Mouse (Mus musculus) forebrain, embryonic 10.5 days (tissue): ENCODE data around the gene Nwd1. TPM values are rescaled to one million over a fixed set of nuclear protein-coding genes. Genes with fewer than 3 reads are reported as not detected.

Experiments
- DNase-seq: peaks from one replicate; pipeline ENCODE4 v3.0.0-alpha.2; 2017; ENCODE audit warnings: low spot score; ENCODE audit errors: extremely low spot score
- H3K27ac ChIP-seq: fragments of 300-500 bp; sonication (generic); 2 replicates; pipeline ENCODE4 v1.5.1; 2016; ENCODE audit warnings: mild to moderate bottlenecking
- H3K27me3 ChIP-seq: fragments of 300-500 bp; sonication (generic); 2 replicates; pipeline ENCODE4 v1.6.1; 2016; ENCODE audit warnings: mild to moderate bottlenecking; ENCODE audit not compliant: poor library complexity, severe bottlenecking
- H3K36me3 ChIP-seq: fragments of 300-500 bp; sonication (generic); replicated peaks from 2 replicates; pipeline ENCODE4 v1.6.1; 2016; ENCODE audit warnings: mild to moderate bottlenecking, moderate library complexity
- H3K4me1 ChIP-seq: fragments of 300-500 bp; sonication (generic); 2 replicates; pipeline ENCODE4 v1.6.1; 2016
- H3K4me3 ChIP-seq: fragments of 300-500 bp; sonication (generic); 2 replicates; pipeline ENCODE4 v1.5.1; 2016; ENCODE audit warnings: mild to moderate bottlenecking, moderate library complexity
- H3K9me3 ChIP-seq: fragments of 300-500 bp; sonication (generic); 2 replicates; pipeline ENCODE4 v1.6.1; 2016; ENCODE audit warnings: mild to moderate bottlenecking, moderate library complexity
- WGBS: fragments of 180-500 bp; shearing (Covaris S2); methylation state at CpG from one replicate; pipeline ENCODE4 v1.1.7; 2016; 5-methylcytosine and 5-hydroxymethylcytosine counted together
- polyA plus RNA-seq: library from polyadenylated mRNA; unstranded; fragments of >200 nt; fragmentation: Nextera tagmentation; extraction: Ambion mirVana; gene quantifications from 2 replicates; pipeline ENCODE4 v1.2.1, GENCODE M21; 2016

Gene Nwd1
- polyA plus RNA-seq, 1 experiment from 2014 or later, result 0.07 TPM

- no peaks in the 10 kb centered on the region for H3K9me3 ChIP-seq
- DNase-seq, result peak; percentile 92
- WGBS, result 13% methylated on average over 56 of the region's 56 CpGs
- H3K4me1 ChIP-seq, result peaks cover 9% of the 10 kb centered on the region
- H3K4me3 ChIP-seq, result peak within 1 kb of the TSS; percentile 95
- peaks cover 37% of the 10 kb centered on the region for H3K36me3 ChIP-seq
- peak within 1 kb of the TSS; percentile 95 for H3K27ac ChIP-seq
- no peaks in the 10 kb centered on the region for H3K27me3 ChIP-seq
Measured at GRCm38 (mm10) chr8:72722769-72723650, 76.5 kb downstream of the Nwd1 start, which contains the start of gene Sin3b. Gene Sin3b (plus strand): TSS chr8:72723285.

- no peaks in the 10 kb centered on the region for H3K9me3 ChIP-seq
- no peak for DNase-seq
- WGBS, result under 1% methylated on average over 30 of the region's 30 CpGs
- peaks cover 9% of the 10 kb centered on the region for H3K4me1 ChIP-seq
- peaks cover 44% of the 10 kb centered on the region for H3K36me3 ChIP-seq
- H3K4me3 ChIP-seq, result peak overlapping the region; percentile 95
- peak overlapping the region; percentile 95 for H3K27ac ChIP-seq
- no peaks in the 10 kb centered on the region for H3K27me3 ChIP-seq
Measured at GRCm38 (mm10) chr8:72723651-72724001, 77.1 kb downstream of the Nwd1 start.

- Histone ChIP-seq H3K4me3 (no peak overlapping the region), H3K36me3 (peaks cover 92% of the 10 kb centered on the region), H3K4me1 (peaks cover 8% of the 10 kb centered on the region), H3K9me3 (no peaks in the 10 kb centered on the region), H3K27ac (no peak overlapping the region), H3K27me3 (no peaks in the 10 kb centered on the region)
- DNase-seq, result no peak
- 87% methylated on average over 1 of the region's 1 CpGs for WGBS
Measured at GRCm38 (mm10) chr8:72728636-72729035, 82.1 kb downstream of the Nwd1 start.

GRCm38 (mm10) chr8:72735001-72735400, 88.5 kb downstream of the Nwd1 start:
- no peak for DNase-seq
- Histone ChIP-seq H3K36me3 (peaks cover 100% of the 10 kb centered on the region), H3K27me3 (no peaks in the 10 kb centered on the region), H3K27ac (no peak overlapping the region), H3K4me3 (no peak overlapping the region), H3K4me1 (no peaks in the 10 kb centered on the region), H3K9me3 (no peaks in the 10 kb centered on the region)
- 93% methylated on average over 5 of the region's 5 CpGs for WGBS

- Histone ChIP-seq H3K9me3 (no peaks in the 10 kb centered on the region), H3K4me1 (no peaks in the 10 kb centered on the region), H3K27ac (no peak overlapping the region), H3K36me3 (peaks cover 100% of the 10 kb centered on the region), H3K27me3 (no peaks in the 10 kb centered on the region), H3K4me3 (no peak overlapping the region)
- no peak for DNase-seq
Measured at GRCm38 (mm10) chr8:72736868-72737267, 90.4 kb downstream of the Nwd1 start.

GRCm38 (mm10) chr8:72746061-72746460, 99.5 kb downstream of the Nwd1 start:
- Histone ChIP-seq H3K4me3 (no peak overlapping the region), H3K27me3 (no peaks in the 10 kb centered on the region), H3K36me3 (peaks cover 100% of the 10 kb centered on the region), H3K27ac (no peak overlapping the region), H3K4me1 (no peaks in the 10 kb centered on the region), H3K9me3 (no peaks in the 10 kb centered on the region)
- 50% methylated on average over 5 of the region's 5 CpGs for WGBS
- DNase-seq, result peak; percentile 35

- 96% methylated on average over 26 of the region's 26 CpGs for WGBS
- Histone ChIP-seq H3K4me1 (no peaks in the 10 kb centered on the region), H3K9me3 (no peaks in the 10 kb centered on the region), H3K27ac (no peak overlapping the region), H3K36me3 (peaks cover 99% of the 10 kb centered on the region), H3K27me3 (no peaks in the 10 kb centered on the region), H3K4me3 (no peak overlapping the region)
- DNase-seq, result no peak
Measured at GRCm38 (mm10) chr8:72749846-72750245, 103.3 kb downstream of the Nwd1 start.

GRCm38 (mm10) chr8:72750266-72750665, 103.8 kb downstream of the Nwd1 start:
- DNase-seq, result no peak
- Histone ChIP-seq H3K4me1 (no peaks in the 10 kb centered on the region), H3K36me3 (peaks cover 97% of the 10 kb centered on the region), H3K4me3 (no peak overlapping the region), H3K27me3 (no peaks in the 10 kb centered on the region), H3K27ac (no peak overlapping the region), H3K9me3 (no peaks in the 10 kb centered on the region)
- whole genome bisulfite sequencing, result 93% methylated on average over 6 of the region's 6 CpGs

GRCm38 (mm10) chr8:72751126-72751525, 104.6 kb downstream of the Nwd1 start:
- WGBS, result 90% methylated on average over 3 of the region's 3 CpGs
- peak; percentile 10 for DNase-seq
- H3K36me3 ChIP-seq, result peaks cover 97% of the 10 kb centered on the region
- H3K9me3 ChIP-seq, result no peaks in the 10 kb centered on the region
- no peaks in the 10 kb centered on the region for H3K27me3 ChIP-seq
- no peak overlapping the region for H3K4me3 ChIP-seq
- no peaks in the 10 kb centered on the region for H3K4me1 ChIP-seq
- H3K27ac ChIP-seq, result no peak overlapping the region

GRCm38 (mm10) chr8:72752289-72752688, 105.8 kb downstream of the Nwd1 start:
- Histone ChIP-seq H3K27me3 (no peaks in the 10 kb centered on the region), H3K4me1 (no peaks in the 10 kb centered on the region), H3K36me3 (peaks cover 97% of the 10 kb centered on the region), H3K9me3 (no peaks in the 10 kb centered on the region), H3K4me3 (no peak overlapping the region), H3K27ac (no peak overlapping the region)
- 81% methylated on average over 3 of the region's 3 CpGs for WGBS
- DNase-seq, result peak; percentile 13

GRCm38 (mm10) chr8:72753165-72753564, 106.7 kb downstream of the Nwd1 start:
- H3K4me1 ChIP-seq, result no peaks in the 10 kb centered on the region
- H3K9me3 ChIP-seq, result no peaks in the 10 kb centered on the region
- H3K4me3 ChIP-seq, result no peak overlapping the region
- DNase-seq, result peak; percentile 11
- no peak overlapping the region for H3K27ac ChIP-seq
- H3K27me3 ChIP-seq, result no peaks in the 10 kb centered on the region
- WGBS, result 95% methylated on average over 9 of the region's 9 CpGs
- H3K36me3 ChIP-seq, result peaks cover 97% of the 10 kb centered on the region

GRCm38 (mm10) chr8:72753781-72754180, 107.3 kb downstream of the Nwd1 start:
- no peak overlapping the region for H3K27ac ChIP-seq
- H3K4me3 ChIP-seq, result no peak overlapping the region
- peaks cover 97% of the 10 kb centered on the region for H3K36me3 ChIP-seq
- H3K4me1 ChIP-seq, result no peaks in the 10 kb centered on the region
- WGBS, result 98% methylated on average over 2 of the region's 2 CpGs
- no peaks in the 10 kb centered on the region for H3K27me3 ChIP-seq
- DNase-seq, result no peak
- H3K9me3 ChIP-seq, result no peaks in the 10 kb centered on the region

GRCm38 (mm10) chr8:72756031-72756430, 109.5 kb downstream of the Nwd1 start:
- no peaks in the 10 kb centered on the region for H3K9me3 ChIP-seq
- WGBS, result 93% methylated on average over 2 of the region's 2 CpGs

More at GRCm38 (mm10) chr8:72756031-72756430, 109.5 kb downstream of the Nwd1 start:
- Histone ChIP-seq H3K27me3 (no peaks in the 10 kb centered on the region), H3K36me3 (peaks cover 84% of the 10 kb centered on the region), H3K27ac (no peak overlapping the region), H3K4me1 (no peaks in the 10 kb centered on the region), H3K4me3 (no peak overlapping the region)
- no peak for DNase-seq
